Mouse (Mus musculus): ENCODE results near the gene Cbfa2t3. TPM values are rescaled to one million over a fixed set of nuclear protein-coding genes. Genes with fewer than 3 reads are reported as not detected.

The Cbfa2t3 gene
- polyA plus RNA-seq, 1 experiment from 2014 or later = 23.9 TPM

DNA sequence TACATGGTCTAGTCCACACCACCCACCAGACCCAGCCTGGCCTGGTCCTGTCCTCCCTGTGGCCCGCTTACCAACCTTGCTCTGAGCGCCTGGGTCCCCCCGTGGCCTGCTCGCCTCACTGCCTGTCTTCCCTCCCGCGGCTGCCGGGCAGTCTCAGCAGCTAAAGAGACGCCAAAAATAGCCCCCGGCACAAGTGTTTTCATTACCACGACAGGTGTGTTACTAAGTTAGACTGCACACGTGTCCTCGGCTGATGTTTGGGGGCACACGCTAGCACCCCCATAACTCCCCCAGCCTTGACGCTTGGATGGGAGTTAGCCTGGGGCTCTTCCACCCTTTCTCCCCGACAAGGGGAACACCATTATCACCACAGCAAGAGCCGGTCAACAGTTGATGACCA, 52.6 kb downstream of the Cbfa2t3 start:
- no peak for ATAC-seq (ENCODE audit: low read depth)
- peaks cover 36% of the 10 kb centered on the region for H3K36me3 ChIP-seq (ENCODE audit: control insufficient read depth, insufficient read depth, low read length)
- 89% methylated on average over 16 of the region's 16 CpGs for WGBS

GRCm38 (mm10) chr8:122644175-122644954, 54.5 kb downstream of the Cbfa2t3 start:
- ATAC-seq (ENCODE audit: low read depth) = no peak
- Histone ChIP-seq H3K36me3 (ENCODE audit: control insufficient read depth, insufficient read depth, low read length) (peaks cover 29% of the 10 kb centered on the region), H3K4me2 (ENCODE audit: low read depth, low read length) (no peak overlapping the region), H3K4me3 (ENCODE audit: low read depth, low read length) (no peak overlapping the region), H3K9me3 (ENCODE audit: control insufficient read depth, low read length) (no peaks in the 10 kb centered on the region), H3K9ac (replicated peaks; ENCODE audit: low read depth, low read length) (no peak overlapping the region), H3K27me3 (ENCODE audit: control insufficient read depth, insufficient read depth, low read length) (no peaks in the 10 kb centered on the region), H3K27ac (ENCODE audit: low read depth, low read length) (no peak overlapping the region), H3K4me1 (ENCODE audit: control insufficient read depth, insufficient read depth, low read length) (no peaks in the 10 kb centered on the region)
- 79% methylated on average over 6 of the region's 6 CpGs for WGBS

More for the DNA sequence above, 52.6 kb downstream of the Cbfa2t3 start:
- Histone ChIP-seq H3K4me3 (ENCODE audit: low read depth, low read length) (no peak overlapping the region), H3K27me3 (ENCODE audit: control insufficient read depth, insufficient read depth, low read length) (no peaks in the 10 kb centered on the region), H3K9me3 (ENCODE audit: control insufficient read depth, low read length) (no peaks in the 10 kb centered on the region), H3K4me2 (ENCODE audit: low read depth, low read length) (no peak overlapping the region), H3K9ac (replicated peaks; ENCODE audit: low read depth, low read length) (no peak overlapping the region), H3K4me1 (ENCODE audit: control insufficient read depth, insufficient read depth, low read length) (no peaks in the 10 kb centered on the region), H3K27ac (ENCODE audit: low read depth, low read length) (no peak overlapping the region)

DNA sequence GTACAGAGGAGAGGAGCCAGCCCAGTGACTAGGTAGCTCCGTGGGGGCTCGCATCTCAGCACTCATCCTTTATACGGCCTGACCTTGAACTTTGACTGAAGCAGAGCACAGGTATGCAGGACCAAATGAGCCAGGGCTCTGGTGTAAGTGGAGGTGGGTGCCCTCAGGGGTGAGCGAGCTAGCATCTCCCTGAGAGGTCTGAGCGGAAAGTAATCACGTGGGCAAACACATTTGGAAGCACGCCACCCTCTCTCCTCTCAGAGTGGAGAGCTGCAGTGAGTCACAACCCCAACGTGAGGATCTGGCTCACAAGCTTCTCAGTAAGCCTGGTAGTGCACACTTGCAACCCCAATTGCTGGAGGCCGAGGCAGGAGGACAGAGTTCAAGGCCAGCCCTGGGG, 56.8 kb downstream of the Cbfa2t3 start:
- no peak overlapping the region for H3K4me3 ChIP-seq (ENCODE audit: low read depth, low read length)
- no peak overlapping the region for H3K4me2 ChIP-seq (ENCODE audit: low read depth, low read length)
- no peaks in the 10 kb centered on the region for H3K27me3 ChIP-seq (ENCODE audit: control insufficient read depth, insufficient read depth, low read length)
- 0 out of 2 replicates have a peak, but pooled peaks cover 4% of the 10 kb centered on the region for H3K4me1 ChIP-seq (ENCODE audit: control insufficient read depth, insufficient read depth, low read length)
- H3K27ac ChIP-seq (ENCODE audit: low read depth, low read length) = no peak overlapping the region
- H3K36me3 ChIP-seq (ENCODE audit: control insufficient read depth, insufficient read depth, low read length) = peaks cover 36% of the 10 kb centered on the region
- no peak overlapping the region for H3K9ac ChIP-seq (replicated peaks; ENCODE audit: low read depth, low read length)
- WGBS = 63% methylated on average over 9 of the region's 9 CpGs
- no peak for ATAC-seq (ENCODE audit: low read depth)
- no peaks in the 10 kb centered on the region for H3K9me3 ChIP-seq (ENCODE audit: control insufficient read depth, low read length)

DNA sequence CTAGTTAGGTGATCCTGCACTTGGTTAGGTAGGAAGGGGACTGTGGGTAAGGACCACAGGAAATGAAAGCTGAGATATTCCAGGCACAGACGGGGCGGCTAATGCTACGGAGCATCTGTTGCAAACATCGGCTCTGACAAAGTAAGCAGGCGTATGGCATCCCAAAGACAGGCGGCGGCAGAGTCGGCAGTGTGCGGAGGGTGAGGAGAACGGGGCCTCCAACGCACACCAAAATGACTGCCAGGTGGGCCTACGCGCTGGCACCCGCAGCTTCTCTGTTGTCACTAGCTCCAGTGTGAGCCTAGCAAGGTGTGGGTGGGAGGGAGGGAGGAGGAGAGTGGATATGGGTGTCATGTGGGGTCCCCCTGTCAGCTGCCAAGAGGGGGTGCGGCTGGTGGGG, 57.5 kb downstream of the Cbfa2t3 start:
- H3K27ac ChIP-seq (ENCODE audit: low read depth, low read length) = no peak overlapping the region
- no peaks in the 10 kb centered on the region for H3K27me3 ChIP-seq (ENCODE audit: control insufficient read depth, insufficient read depth, low read length)
- peaks cover 31% of the 10 kb centered on the region for H3K36me3 ChIP-seq (ENCODE audit: control insufficient read depth, insufficient read depth, low read length)
- H3K4me3 ChIP-seq (ENCODE audit: low read depth, low read length) = no peak overlapping the region
- no peak for ATAC-seq (ENCODE audit: low read depth)
- 86% methylated on average over 15 of the region's 15 CpGs for WGBS
- no peaks in the 10 kb centered on the region for H3K9me3 ChIP-seq (ENCODE audit: control insufficient read depth, low read length)
- H3K9ac ChIP-seq (replicated peaks; ENCODE audit: low read depth, low read length) = no peak overlapping the region
- H3K4me1 ChIP-seq (ENCODE audit: control insufficient read depth, insufficient read depth, low read length) = 0 out of 2 replicates have a peak, but pooled peaks cover 4% of the 10 kb centered on the region
- no peak overlapping the region for H3K4me2 ChIP-seq (ENCODE audit: low read depth, low read length)

GRCm38 (mm10) chr8:122640825-122641224, 58.1 kb downstream of the Cbfa2t3 start:
- H3K27me3 ChIP-seq (ENCODE audit: control insufficient read depth, insufficient read depth, low read length) = no peaks in the 10 kb centered on the region
- no peak overlapping the region for H3K27ac ChIP-seq (ENCODE audit: low read depth, low read length)
- no peak overlapping the region for H3K9ac ChIP-seq (replicated peaks; ENCODE audit: low read depth, low read length)
- ATAC-seq (ENCODE audit: low read depth) = no peak
- H3K4me2 ChIP-seq (ENCODE audit: low read depth, low read length) = no peak overlapping the region
- H3K9me3 ChIP-seq (ENCODE audit: control insufficient read depth, low read length) = no peaks in the 10 kb centered on the region
- H3K4me1 ChIP-seq (ENCODE audit: control insufficient read depth, insufficient read depth, low read length) = 0 out of 2 replicates have a peak, but pooled peaks cover 4% of the 10 kb centered on the region
- 81% methylated on average over 4 of the region's 4 CpGs for WGBS
- H3K36me3 ChIP-seq (ENCODE audit: control insufficient read depth, insufficient read depth, low read length) = peaks cover 28% of the 10 kb centered on the region
- H3K4me3 ChIP-seq (ENCODE audit: low read depth, low read length) = no peak overlapping the region

DNA sequence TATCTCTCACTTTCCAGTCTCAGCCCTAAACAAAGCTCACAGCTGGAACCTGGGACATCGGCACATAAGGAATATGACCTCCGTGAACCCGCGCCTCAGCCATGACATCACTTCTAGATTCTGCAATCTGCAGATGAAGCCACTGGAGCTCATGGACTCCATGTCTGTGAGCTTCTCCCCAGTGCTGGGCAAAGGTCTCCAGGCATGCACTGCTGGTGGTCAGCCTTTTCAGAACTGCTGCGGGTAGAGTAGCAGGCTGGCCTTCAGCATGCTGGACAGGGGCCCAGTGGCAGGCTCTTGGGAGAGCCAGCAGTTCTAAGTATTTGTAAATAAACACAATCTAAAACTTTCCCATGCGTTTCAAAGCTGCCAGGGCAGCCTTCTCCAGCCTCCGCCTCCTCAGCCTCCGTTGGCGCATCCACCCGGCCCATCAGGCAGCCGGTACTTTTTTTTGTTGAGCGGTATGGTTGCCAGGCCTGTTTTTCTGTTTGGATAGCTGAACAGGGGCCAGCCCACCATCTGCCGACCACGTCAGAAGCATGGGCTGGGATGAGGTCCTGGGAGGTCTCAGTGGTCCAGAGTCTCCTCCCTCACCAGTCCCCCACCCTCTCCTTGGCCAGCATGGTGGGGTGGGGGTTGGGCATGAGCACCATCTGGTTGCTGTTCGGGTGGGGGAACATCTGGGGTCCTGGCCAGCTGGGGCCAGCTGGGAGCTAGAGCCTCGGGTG, 59.2 kb downstream of the Cbfa2t3 start:
- no peak overlapping the region for H3K4me3 ChIP-seq (ENCODE audit: low read depth, low read length)
- no peaks in the 10 kb centered on the region for H3K9me3 ChIP-seq (ENCODE audit: control insufficient read depth, low read length)
- no peak overlapping the region for H3K9ac ChIP-seq (replicated peaks; ENCODE audit: low read depth, low read length)
- no peak overlapping the region for H3K4me2 ChIP-seq (ENCODE audit: low read depth, low read length)
- 44% methylated on average over 16 of the region's 16 CpGs for WGBS
- H3K27me3 ChIP-seq (ENCODE audit: control insufficient read depth, insufficient read depth, low read length) = no peaks in the 10 kb centered on the region
- H3K36me3 ChIP-seq (ENCODE audit: control insufficient read depth, insufficient read depth, low read length) = peaks cover 38% of the 10 kb centered on the region
- peak; percentile 63; the same call in 1 of the 2 replicates for ATAC-seq (ENCODE audit: low read depth)
- H3K27ac ChIP-seq (ENCODE audit: low read depth, low read length) = no peak overlapping the region
- 0 out of 2 replicates have a peak, but pooled peaks cover 4% of the 10 kb centered on the region for H3K4me1 ChIP-seq (ENCODE audit: control insufficient read depth, insufficient read depth, low read length)

DNA sequence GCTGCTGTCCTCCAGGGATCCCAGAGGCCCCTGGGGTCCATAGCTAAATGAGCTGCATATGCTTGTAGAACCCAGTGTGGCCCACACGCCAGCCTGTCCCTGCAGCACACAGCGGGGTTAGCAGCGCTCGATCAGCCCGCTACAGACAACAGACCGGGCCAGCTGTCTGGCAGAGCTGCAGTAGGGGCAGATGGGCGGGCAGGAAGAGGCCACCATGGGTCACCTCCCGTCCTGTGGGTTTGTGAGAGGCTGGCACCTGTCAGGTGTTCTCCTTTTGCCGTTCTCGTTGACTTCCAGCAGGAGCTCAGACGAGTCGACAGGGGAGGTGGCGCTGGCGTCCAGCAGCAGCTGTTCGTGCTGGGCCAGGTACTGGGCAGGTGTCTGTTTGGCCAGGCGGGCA, 60.3 kb downstream of the Cbfa2t3 start:
- Histone ChIP-seq H3K36me3 (ENCODE audit: control insufficient read depth, insufficient read depth, low read length) (peaks cover 45% of the 10 kb centered on the region), H3K9me3 (ENCODE audit: control insufficient read depth, low read length) (no peaks in the 10 kb centered on the region), H3K4me3 (ENCODE audit: low read depth, low read length) (no peak overlapping the region), H3K27ac (ENCODE audit: low read depth, low read length) (0 out of 2 replicates have a peak overlapping the region, but pooled peaks have one; percentile 2), H3K9ac (replicated peaks; ENCODE audit: low read depth, low read length) (no peak overlapping the region), H3K4me2 (ENCODE audit: low read depth, low read length) (no peak overlapping the region), H3K27me3 (ENCODE audit: control insufficient read depth, insufficient read depth, low read length) (no peaks in the 10 kb centered on the region), H3K4me1 (ENCODE audit: control insufficient read depth, insufficient read depth, low read length) (0 out of 2 replicates have a peak, but pooled peaks cover 4% of the 10 kb centered on the region)
- 69% methylated on average over 16 of the region's 16 CpGs for WGBS
- ATAC-seq (ENCODE audit: low read depth) = no peak

GRCm38 (mm10) chr8:122637230-122637629, 61.7 kb downstream of the Cbfa2t3 start:
- no peak overlapping the region for H3K27ac ChIP-seq (ENCODE audit: low read depth, low read length)
- 0 out of 2 replicates have a peak, but pooled peaks cover 4% of the 10 kb centered on the region for H3K4me1 ChIP-seq (ENCODE audit: control insufficient read depth, insufficient read depth, low read length)
- 84% methylated on average over 9 of the region's 9 CpGs for WGBS
- H3K4me3 ChIP-seq (ENCODE audit: low read depth, low read length) = no peak overlapping the region
- H3K36me3 ChIP-seq (ENCODE audit: control insufficient read depth, insufficient read depth, low read length) = peaks cover 42% of the 10 kb centered on the region
- H3K4me2 ChIP-seq (ENCODE audit: low read depth, low read length) = no peak overlapping the region
- no peaks in the 10 kb centered on the region for H3K9me3 ChIP-seq (ENCODE audit: control insufficient read depth, low read length)
- no peak overlapping the region for H3K9ac ChIP-seq (replicated peaks; ENCODE audit: low read depth, low read length)
- ATAC-seq (ENCODE audit: low read depth) = no peak
- no peaks in the 10 kb centered on the region for H3K27me3 ChIP-seq (ENCODE audit: control insufficient read depth, insufficient read depth, low read length)

GRCm38 (mm10) chr8:122636803-122637175, 62.1 kb downstream of the Cbfa2t3 start:
- no peak for ATAC-seq (ENCODE audit: low read depth)
- Histone ChIP-seq H3K36me3 (ENCODE audit: control insufficient read depth, insufficient read depth, low read length) (peaks cover 42% of the 10 kb centered on the region), H3K4me3 (ENCODE audit: low read depth, low read length) (no peak overlapping the region), H3K27me3 (ENCODE audit: control insufficient read depth, insufficient read depth, low read length) (no peaks in the 10 kb centered on the region), H3K4me2 (ENCODE audit: low read depth, low read length) (no peak overlapping the region), H3K27ac (ENCODE audit: low read depth, low read length) (no peak overlapping the region), H3K9ac (replicated peaks; ENCODE audit: low read depth, low read length) (no peak overlapping the region), H3K9me3 (ENCODE audit: control insufficient read depth, low read length) (no peaks in the 10 kb centered on the region), H3K4me1 (ENCODE audit: control insufficient read depth, insufficient read depth, low read length) (0 out of 2 replicates have a peak, but pooled peaks cover 4% of the 10 kb centered on the region)
- WGBS = 71% methylated on average over 9 of the region's 9 CpGs
